Mouse (Mus musculus) retina, embryonic 14.5 days (tissue): ENCODE data around the gene Wsb1.

Experiments
- DNase-seq: peaks from one replicate; pipeline ENCODE4 v3.0.0-alpha.2; 2015; ENCODE audit warnings: low spot score

Wsb1 gene

DNA sequence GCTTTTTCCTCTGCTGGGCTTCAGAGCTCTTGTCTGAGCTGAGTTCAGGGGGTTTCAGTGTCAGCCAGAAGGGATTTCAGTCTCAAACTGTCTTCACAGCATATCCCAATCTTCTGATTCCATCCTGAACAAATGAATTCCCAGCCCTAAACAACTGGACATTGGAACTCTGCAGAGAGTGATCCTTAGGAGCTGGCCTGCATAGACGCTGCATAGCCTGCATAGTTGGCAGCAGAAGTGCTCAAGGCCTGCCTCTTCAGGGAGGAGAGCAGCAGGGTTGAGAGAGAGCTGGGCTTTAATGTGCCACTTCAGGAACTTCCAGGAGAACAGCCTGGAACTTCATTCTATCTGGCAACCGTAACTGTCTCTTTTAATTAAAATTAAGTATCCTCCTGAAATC, 38.9 kb downstream of the Wsb1 start:
- no peak for DNase-seq

DNA sequence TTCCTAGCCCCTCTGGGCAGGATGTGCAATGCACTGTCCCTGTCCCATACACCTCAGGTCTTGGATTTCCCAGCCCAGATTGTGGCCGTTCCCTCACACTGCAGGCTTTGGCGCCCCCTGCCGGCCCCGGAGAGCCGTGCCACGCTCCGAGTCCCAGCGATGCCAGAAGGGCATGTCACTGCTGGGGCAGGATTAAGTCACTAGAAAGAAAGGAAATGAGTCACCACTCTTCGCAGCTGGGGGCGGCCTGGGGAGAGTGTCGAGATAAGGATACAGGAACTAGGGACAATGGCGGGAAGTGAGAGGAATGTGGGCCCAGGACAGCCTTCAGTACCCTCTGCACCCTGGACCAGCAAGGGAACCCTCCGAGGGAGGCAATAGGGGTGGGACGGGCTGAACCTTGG, 40.5 kb downstream of the Wsb1 start:
- peak; percentile 89 for DNase-seq

DNA sequence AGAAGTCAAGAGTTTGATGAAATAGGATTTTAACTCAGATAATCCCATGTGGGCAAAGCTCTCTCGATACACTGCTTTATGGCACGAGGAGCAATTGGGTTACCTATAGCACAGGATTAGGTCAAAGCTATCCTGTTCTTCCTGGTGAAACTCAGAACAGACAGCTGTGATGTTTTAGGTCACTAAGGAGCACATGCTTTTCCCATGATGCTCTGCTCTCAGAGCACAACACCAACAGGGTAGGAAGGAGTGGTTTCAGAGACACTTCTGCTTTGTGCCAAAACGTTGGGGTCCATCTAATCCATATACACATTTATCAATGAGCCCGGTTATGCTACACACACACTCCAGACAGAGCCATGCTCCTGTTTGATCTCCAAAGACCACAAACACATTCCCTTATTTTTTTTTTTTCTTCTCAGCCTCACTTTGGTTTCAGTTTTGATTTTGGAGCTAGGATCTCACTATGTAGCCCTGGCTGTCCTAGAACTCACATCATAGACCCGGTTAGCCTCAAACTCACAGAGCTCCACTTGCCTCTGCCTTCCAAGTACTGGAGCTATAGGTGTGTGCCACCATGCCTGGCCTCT, 44.5 kb downstream of the Wsb1 start:
- DNase-seq = no peak

DNA sequence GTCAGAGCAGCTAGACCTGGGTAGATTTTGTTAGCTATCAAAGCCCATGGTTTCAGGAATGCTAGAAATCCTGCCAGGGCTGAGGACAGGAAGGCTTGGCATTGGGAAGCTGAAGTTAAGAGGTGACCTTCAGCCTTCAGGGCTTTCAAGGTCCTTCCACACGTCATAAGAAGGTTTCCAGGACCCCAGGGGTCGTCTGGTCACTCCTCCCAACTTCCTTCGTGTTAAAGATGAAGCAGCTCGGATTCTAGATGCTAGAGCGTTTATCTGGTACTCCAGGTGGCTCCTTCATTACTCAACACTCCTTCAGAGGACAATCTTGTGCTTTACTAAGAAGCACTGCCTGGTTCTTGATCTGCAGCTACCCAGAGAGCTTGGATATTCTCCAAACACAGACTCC, 45.4 kb downstream of the Wsb1 start:
- no peak for DNase-seq

DNA sequence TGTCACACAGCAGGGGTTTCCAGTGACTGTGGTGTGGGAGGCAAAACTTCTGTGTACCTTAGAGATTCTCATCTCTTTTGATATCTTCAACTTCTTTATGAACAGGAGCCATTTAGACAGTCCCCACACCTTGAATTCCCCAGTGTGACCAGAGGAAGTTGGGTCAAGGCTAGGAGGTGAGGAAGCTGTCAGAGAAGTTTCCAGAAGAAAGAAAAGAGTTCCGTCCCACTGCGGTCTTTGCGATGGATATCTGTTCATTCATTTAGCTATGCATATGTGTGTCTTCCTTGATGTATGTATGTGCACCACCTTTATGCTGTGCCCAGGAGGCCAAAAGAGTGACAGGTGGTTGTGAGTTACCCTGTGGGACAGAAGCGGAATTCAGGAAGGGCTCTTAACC, 46.0 kb downstream of the Wsb1 start:
- no peak for DNase-seq

DNA sequence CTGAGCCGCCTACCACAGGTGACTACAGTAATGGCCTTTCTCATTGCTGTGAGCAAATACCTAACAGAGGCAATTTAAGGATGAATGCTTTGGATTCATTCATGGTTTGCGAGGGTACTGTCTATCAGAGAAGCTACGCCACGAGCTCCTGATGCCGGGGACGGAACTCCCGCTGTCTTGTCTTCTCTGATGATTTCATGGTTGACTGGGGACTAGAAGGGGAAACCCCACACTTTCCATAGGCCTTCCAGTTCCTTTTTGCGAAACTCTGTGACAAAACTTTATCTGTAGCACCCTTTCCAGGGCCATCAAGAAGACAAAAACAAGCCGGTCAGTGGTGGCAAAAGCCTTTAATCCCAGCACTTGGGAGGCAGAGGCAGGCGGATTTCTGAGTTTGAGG, 46.8 kb downstream of the Wsb1 start:
- DNase-seq = no peak

DNA sequence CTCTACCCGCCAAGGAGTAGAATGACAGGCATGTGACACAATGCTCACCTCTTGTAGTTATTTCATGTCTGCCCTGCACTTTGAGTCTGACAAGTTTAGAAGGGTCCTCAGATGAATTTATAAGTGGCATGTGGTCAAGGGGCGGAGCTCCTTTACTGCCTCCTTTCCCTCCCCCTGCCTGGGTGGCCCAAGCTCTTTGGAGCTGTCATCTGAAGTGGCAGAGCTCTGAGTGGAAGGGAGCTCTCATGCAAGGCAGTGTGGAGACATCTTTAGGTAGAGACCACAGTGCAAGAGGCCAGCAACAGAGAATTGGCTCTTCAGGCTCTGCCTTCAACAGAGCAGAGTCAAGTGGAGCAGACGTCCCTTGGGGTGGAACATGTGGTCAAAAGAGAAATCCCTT, 50.0 kb downstream of the Wsb1 start:
- DNase-seq = no peak

DNA sequence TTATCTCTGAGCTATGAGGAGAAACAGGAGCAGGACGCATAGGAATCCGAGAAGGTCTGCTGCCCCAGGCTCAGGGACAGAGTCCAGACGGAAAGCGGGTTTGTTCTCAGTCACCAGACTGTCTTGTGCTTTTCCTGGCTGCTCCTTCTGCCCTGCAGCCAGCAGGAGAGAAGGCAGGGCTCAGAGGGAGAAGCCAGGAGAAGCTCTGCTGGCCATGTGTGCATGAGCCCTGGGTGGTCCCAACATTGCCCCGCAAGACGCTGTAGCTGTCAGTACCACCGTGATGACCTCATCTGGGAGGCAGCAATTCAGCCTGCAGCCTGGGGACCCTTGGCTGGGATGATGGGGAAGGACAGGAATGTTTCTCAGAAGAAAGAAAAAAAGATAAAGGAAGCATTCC, 54.0 kb downstream of the Wsb1 start:
- DNase-seq = no peak

DNA sequence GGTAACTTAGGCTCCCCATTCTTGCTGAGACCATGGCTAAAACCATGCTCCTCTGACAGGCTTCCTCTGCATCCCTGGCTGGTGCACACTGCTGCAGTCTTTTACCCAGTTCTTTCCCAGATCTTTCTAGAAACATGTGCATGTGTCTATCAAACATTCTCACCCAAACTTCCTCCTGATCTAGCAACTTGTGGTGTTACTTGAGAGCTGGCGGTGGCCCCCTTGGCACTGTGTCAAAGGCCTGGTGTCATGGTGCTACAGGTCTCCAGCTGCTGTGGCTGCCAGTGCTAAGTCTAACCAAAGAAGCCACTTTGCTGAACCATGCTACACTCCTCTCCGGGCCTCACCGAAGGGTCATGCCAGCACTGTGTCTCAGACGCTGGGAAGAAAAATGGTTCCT, 55.9 kb downstream of the Wsb1 start:
- no peak for DNase-seq

DNA sequence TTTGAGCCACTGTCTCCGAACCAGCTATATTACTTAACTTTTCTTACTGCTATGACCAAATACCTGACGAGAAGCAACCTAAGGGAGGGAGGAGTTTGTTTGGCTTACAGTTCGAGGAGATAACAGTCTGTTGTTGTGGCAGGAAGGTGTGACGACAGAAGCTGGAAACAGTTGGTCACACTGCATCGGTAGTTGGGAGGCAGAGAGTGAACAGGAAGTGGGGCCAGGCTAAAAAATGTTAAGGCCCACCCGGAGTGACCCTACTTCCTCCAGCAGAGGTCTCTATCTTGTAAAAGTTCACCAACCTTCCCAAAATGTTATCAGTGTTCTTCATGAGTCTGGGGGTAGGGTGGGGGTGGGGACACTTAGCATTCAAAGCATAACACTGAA, 56.6 kb downstream of the Wsb1 start:
- no peak for DNase-seq

DNA sequence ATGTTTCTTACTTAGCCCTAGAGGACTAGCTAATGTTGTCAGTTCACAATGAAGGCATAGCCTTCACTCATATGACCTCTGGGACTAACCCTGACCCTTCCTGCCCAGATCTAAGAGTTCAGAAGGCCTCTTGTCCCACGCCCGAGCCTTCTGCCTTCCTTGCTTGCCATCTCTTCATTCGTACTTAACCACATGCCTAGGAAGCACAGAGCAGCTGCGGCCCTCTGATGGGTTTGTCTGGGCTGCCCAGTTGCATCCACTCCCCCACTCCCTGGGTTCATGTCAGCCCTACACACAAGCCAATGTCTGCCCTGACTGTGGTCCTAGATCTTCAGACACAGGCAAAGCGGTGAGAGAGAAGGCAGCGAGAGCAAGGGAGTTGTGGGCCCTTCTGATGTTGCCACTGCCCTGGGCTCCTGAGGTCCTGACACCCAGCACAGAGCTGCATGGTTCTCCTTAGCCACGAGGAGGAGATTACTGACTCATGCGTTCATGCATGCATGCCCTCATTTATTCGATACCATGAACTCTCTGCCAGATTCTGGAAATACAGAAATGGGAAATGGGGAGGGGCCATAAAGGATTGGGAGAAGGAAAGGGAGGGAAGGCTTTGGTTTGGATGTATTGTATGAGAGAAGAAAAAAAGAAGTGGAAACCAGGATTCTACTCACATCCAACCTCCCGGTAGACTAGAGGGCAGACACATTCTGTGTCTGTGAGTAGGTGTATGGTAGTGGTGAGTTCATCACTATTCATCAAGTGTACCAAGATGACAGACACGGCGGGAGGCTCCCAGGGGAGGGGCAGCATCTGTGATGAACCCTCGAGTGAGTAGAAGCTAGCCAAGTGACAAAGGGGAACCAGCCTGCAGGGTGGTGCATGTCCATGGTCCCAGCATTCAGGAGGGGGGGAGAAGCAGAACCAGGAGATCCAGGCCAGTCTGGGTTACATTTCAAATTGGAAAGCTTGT, 57.3 kb downstream of the Wsb1 start:
- DNase-seq = peak; percentile 66

DNA sequence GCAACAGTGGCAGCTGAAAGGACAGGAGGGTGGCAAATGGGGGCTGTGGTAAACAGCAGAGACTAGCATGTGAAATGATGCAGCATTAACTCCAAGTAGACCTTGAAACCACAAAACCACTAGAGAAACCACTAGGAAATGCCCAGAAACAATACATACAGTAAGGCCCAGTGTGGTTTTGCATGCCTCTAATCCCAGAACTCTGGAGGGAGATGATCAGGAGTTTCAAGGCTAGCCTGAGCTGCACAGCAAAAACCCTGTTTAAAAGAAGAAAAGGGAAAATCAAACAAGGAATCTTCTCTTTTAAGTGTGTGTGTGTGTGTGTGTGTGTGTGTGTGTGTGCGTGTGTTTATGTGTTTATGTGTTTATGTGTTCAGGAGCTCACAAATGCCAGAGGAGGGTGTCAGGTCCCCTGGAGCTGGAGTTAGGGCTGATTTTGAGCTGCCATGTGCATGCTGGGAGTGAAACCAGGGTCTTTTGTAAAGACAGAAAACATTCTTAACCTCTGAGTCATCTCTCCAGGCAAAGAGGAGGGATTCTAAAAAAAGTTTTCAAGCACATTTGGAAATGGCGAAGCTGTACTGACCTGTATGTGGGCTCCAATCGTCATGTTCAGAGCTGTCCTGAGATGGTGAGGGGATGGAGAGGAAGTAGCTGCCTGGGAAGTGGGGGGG, 58.1 kb downstream of the Wsb1 start:
- no peak for DNase-seq

DNA sequence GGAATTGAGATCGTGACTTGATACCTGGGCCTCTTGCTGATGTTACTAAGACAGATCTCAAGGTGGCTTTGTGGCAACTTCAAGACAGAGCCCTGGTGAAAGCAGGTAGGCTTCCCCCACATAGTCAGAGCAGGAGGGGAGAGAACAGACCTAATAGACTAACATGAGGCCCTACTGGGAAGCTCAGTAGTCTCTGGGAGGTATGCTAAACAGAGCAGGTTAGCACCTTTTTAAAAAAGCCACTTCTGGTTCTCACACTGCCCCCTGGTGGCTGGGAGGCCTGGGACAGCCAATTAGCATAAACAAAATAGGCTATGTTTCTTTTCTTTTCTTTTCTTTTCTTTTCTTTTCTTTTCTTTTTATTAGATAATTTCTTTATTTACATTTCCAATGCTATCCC, 62.3 kb downstream of the Wsb1 start:
- peak; percentile 35 for DNase-seq

DNA sequence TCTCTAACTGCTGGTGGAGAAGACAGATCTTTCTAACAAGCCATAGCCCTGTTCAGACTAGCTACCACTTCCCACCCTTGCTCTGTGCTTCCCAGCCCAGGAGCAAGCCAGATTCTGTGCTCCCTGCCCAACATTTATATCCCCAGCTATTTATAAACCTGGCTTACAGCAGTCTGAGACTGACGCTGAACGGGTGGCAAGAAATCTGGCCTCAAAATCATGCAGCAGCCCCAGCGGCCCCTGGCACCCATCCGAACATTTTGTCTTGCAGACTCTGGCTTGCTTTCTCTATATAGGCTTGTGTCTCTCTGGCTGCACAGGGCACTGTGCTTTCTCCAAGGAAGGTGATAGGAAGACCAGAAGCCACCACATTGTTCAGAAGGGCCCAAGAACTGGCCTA, 63.3 kb downstream of the Wsb1 start:
- DNase-seq = no peak

DNA sequence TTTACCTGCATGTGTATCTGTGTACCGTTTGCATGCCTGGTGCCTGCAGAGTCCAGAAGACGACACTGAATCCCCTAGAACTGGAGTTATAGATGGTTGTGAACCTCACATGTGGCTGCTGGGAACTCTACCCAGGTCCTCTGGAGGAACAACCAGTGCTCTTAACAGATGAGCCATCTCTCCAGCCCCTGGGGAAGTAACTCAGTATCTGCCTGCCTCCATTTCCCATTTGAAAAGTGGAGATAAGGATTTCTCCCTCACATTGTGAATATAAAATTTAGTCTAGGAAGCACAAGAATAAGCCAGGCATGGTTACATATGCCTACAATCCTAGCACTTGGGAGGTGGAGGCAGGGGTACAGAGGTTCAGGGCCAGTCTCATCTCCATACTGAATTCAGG, 64.2 kb downstream of the Wsb1 start:
- no peak for DNase-seq
